Mouse (Mus musculus) ES-E14 (cell line): ENCODE measurements around the gene Anapc13.

Experiments used
- ZC3H11A ChIP-seq: IDR thresholded peaks from 2 replicates; pipeline ENCODE4 v1.6.1; 2012; ENCODE audit warnings: low read depth, mild to moderate bottlenecking, inconsistent platforms, low read length, borderline replicate concordance
- ZNF384 ChIP-seq: IDR thresholded peaks from 2 replicates; pipeline ENCODE4 v1.6.1; 2012; ENCODE audit warnings: low read depth, low read length, inconsistent platforms

GRCm38 (mm10) chr9:102622192-102622857, 3.8 kb upstream of the Anapc13 start:
- TF ChIP-seq ZNF384 (no peak), ZC3H11A (0 out of 2 replicates have a peak, but pooled peaks have one; percentile 56)
